Mouse (Mus musculus): ENCODE data around the gene Shisa5. TPM values are rescaled to one million over a fixed set of nuclear protein-coding genes. Genes with fewer than 3 reads are reported as not detected.

Shisa5 gene
- polyA plus RNA-seq, 1 experiment from 2014 or later, result 85.8 TPM

- Histone ChIP-seq H3K36me3 (ENCODE audit: control insufficient read depth, insufficient read depth, low read length) (peaks cover 68% of the 10 kb centered on the region), H3K9ac (ENCODE audit: low read length) (no peak overlapping the region), H3K4me1 (replicated peaks; ENCODE audit: control insufficient read depth, insufficient read depth, low read length) (peaks cover 5% of the 10 kb centered on the region), H3K4me3 (ENCODE audit: low read depth, low read length) (no peak overlapping the region), H3K9me3 (ENCODE audit: control insufficient read depth, low read length) (no peaks in the 10 kb centered on the region), H3K27me3 (replicated peaks; ENCODE audit: control insufficient read depth, insufficient read depth, low read length) (no peaks in the 10 kb centered on the region), H3K4me2 (ENCODE audit: low read length) (no peak overlapping the region), H3K27ac (ENCODE audit: low read depth) (no peak overlapping the region)
- DNase-seq (ENCODE audit: low spot score) (no peak), ATAC-seq (replicated peaks; ENCODE audit: low FRiP score, low TSS enrichment, low read depth) (no peak)
- WGBS, result 90% methylated on average over 9 of the region's 9 CpGs
Measured at GRCm38 (mm10) chr9:109104083-109104482, 65.7 kb downstream of the Shisa5 start.

GRCm38 (mm10) chr9:109105011-109105410, 66.6 kb downstream of the Shisa5 start:
- Histone ChIP-seq H3K9me3 (ENCODE audit: control insufficient read depth, low read length) (no peaks in the 10 kb centered on the region), H3K4me3 (ENCODE audit: low read depth, low read length) (no peak overlapping the region), H3K4me1 (replicated peaks; ENCODE audit: control insufficient read depth, insufficient read depth, low read length) (no peaks in the 10 kb centered on the region), H3K4me2 (ENCODE audit: low read length) (no peak overlapping the region), H3K9ac (ENCODE audit: low read length) (no peak overlapping the region), H3K36me3 (ENCODE audit: control insufficient read depth, insufficient read depth, low read length) (peaks cover 75% of the 10 kb centered on the region), H3K27ac (ENCODE audit: low read depth) (no peak overlapping the region), H3K27me3 (replicated peaks; ENCODE audit: control insufficient read depth, insufficient read depth, low read length) (no peaks in the 10 kb centered on the region)
- ATAC-seq (replicated peaks; ENCODE audit: low FRiP score, low TSS enrichment, low read depth), result no peak
- DNase-seq (ENCODE audit: low spot score), result no peak
- WGBS, result 74% methylated on average over 12 of the region's 12 CpGs

GRCm38 (mm10) chr9:109105648-109106047, 67.3 kb downstream of the Shisa5 start:
- ATAC-seq (replicated peaks; ENCODE audit: low FRiP score, low TSS enrichment, low read depth) (no peak), DNase-seq (ENCODE audit: low spot score) (no peak)
- Histone ChIP-seq H3K4me1 (replicated peaks; ENCODE audit: control insufficient read depth, insufficient read depth, low read length) (no peaks in the 10 kb centered on the region), H3K4me3 (ENCODE audit: low read depth, low read length) (no peak overlapping the region), H3K9me3 (ENCODE audit: control insufficient read depth, low read length) (no peaks in the 10 kb centered on the region), H3K4me2 (ENCODE audit: low read length) (no peak overlapping the region), H3K9ac (ENCODE audit: low read length) (no peak overlapping the region), H3K27ac (ENCODE audit: low read depth) (no peak overlapping the region), H3K27me3 (replicated peaks; ENCODE audit: control insufficient read depth, insufficient read depth, low read length) (no peaks in the 10 kb centered on the region), H3K36me3 (ENCODE audit: control insufficient read depth, insufficient read depth, low read length) (peaks cover 75% of the 10 kb centered on the region)
- WGBS, result 92% methylated on average over 12 of the region's 12 CpGs

- no peaks in the 10 kb centered on the region for H3K9me3 ChIP-seq (ENCODE audit: control insufficient read depth, low read length)
- no peak overlapping the region for H3K27ac ChIP-seq (ENCODE audit: low read depth)
- ATAC-seq (replicated peaks; ENCODE audit: low FRiP score, low TSS enrichment, low read depth), result no peak
- DNase-seq (ENCODE audit: low spot score), result no peak
- no peak overlapping the region for H3K4me2 ChIP-seq (ENCODE audit: low read length)
- no peak overlapping the region for H3K4me3 ChIP-seq (ENCODE audit: low read depth, low read length)
- H3K27me3 ChIP-seq (replicated peaks; ENCODE audit: control insufficient read depth, insufficient read depth, low read length), result no peaks in the 10 kb centered on the region
- H3K4me1 ChIP-seq (replicated peaks; ENCODE audit: control insufficient read depth, insufficient read depth, low read length), result no peaks in the 10 kb centered on the region
- peaks cover 82% of the 10 kb centered on the region for H3K36me3 ChIP-seq (ENCODE audit: control insufficient read depth, insufficient read depth, low read length)
- H3K9ac ChIP-seq (ENCODE audit: low read length), result no peak overlapping the region
- WGBS, result 58% methylated on average over 5 of the region's 6 CpGs
Measured at GRCm38 (mm10) chr9:109107341-109107740, 69.0 kb downstream of the Shisa5 start.

Other genes starting within 250 kb of the Shisa5 start
- 14.3 and 15.3 TPM in 2 replicates for gene Nckipsd, start 230.2 kb upstream of the Shisa5 start, polyA plus RNA-seq (2014; fragmentation: Nextera tagmentation; extraction: Ambion mirVana)
- 1.3 and 2.1 TPM in 2 replicates for gene Celsr3, start 212.2 kb upstream of the Shisa5 start, polyA plus RNA-seq (2014; fragmentation: Nextera tagmentation; extraction: Ambion mirVana)
- gene Slc26a6, start 185.3 kb upstream of the Shisa5 start, polyA plus RNA-seq (2014; fragmentation: Nextera tagmentation; extraction: Ambion mirVana), result 13.5 and 14.8 TPM in 2 replicates
- gene Tmem89, start 123.9 kb upstream of the Shisa5 start, polyA plus RNA-seq (2014; fragmentation: Nextera tagmentation; extraction: Ambion mirVana), result not detected in 2 replicates
- 522 and 561 TPM in 2 replicates for gene Uqcrc1, start 101.9 kb upstream of the Shisa5 start, polyA plus RNA-seq (2014; fragmentation: Nextera tagmentation; extraction: Ambion mirVana)
- 1.7 and 1.8 TPM in 2 replicates for gene Col7a1, start 85.0 kb upstream of the Shisa5 start, polyA plus RNA-seq (2014; fragmentation: Nextera tagmentation; extraction: Ambion mirVana)
- gene Ucn2, start 52.6 kb upstream of the Shisa5 start, polyA plus RNA-seq (2014; fragmentation: Nextera tagmentation; extraction: Ambion mirVana), result 0.37 TPM in 1 of 2 replicates, not detected in the other
- gene Pfkfb4, start 46.8 kb upstream of the Shisa5 start, polyA plus RNA-seq (2014; fragmentation: Nextera tagmentation; extraction: Ambion mirVana), result 10.2 and 11.3 TPM in 2 replicates
- gene Trex1, start 21.2 kb downstream of the Shisa5 start, polyA plus RNA-seq (2014; fragmentation: Nextera tagmentation; extraction: Ambion mirVana), result 12.8 and 13.8 TPM in 2 replicates
- 27.7 and 28.2 TPM in 2 replicates for gene Atrip, start 35.6 kb downstream of the Shisa5 start, polyA plus RNA-seq (2014; fragmentation: Nextera tagmentation; extraction: Ambion mirVana)
- 12.9 and 14.5 TPM in 2 replicates for gene Ccdc51, start 43.9 kb downstream of the Shisa5 start, polyA plus RNA-seq (2014; fragmentation: Nextera tagmentation; extraction: Ambion mirVana)
- 682 and 702 TPM in 2 replicates for gene Tma7, start 44.0 kb downstream of the Shisa5 start, polyA plus RNA-seq (2014; fragmentation: Nextera tagmentation; extraction: Ambion mirVana)
- gene Plxnb1, start 56.8 kb downstream of the Shisa5 start, polyA plus RNA-seq (2014; fragmentation: Nextera tagmentation; extraction: Ambion mirVana), result 10.8 and 11.7 TPM in 2 replicates
- gene Fbxw21, start 123.5 kb downstream of the Shisa5 start, polyA plus RNA-seq (2014; fragmentation: Nextera tagmentation; extraction: Ambion mirVana), result not detected in 2 replicates
- gene Fbxw13, start 157.4 kb downstream of the Shisa5 start, polyA plus RNA-seq (2014; fragmentation: Nextera tagmentation; extraction: Ambion mirVana), result not detected in 2 replicates
- not detected in 2 replicates for gene Fbxw20, start 196.2 kb downstream of the Shisa5 start, polyA plus RNA-seq (2014; fragmentation: Nextera tagmentation; extraction: Ambion mirVana)
- not detected in 2 replicates for gene Fbxw14, start 249.1 kb downstream of the Shisa5 start, polyA plus RNA-seq (2014; fragmentation: Nextera tagmentation; extraction: Ambion mirVana)

Data from intestine, embryonic 14.5 days (tissue).